Mouse (Mus musculus): ENCODE data around the gene Gpr18. TPM values are rescaled to one million over a fixed set of nuclear protein-coding genes. Genes with fewer than 3 reads are reported as not detected.

Gene Gpr18
- polyA plus RNA-seq, 1 experiment: not detected

GRCm38 (mm10) chr14:121952046-121952400 is 36.4 kb upstream of the Gpr18 start:
- H3K4me3 ChIP-seq (replicated peaks): no peak overlapping the region
- no peaks in the 10 kb centered on the region for H3K27me3 ChIP-seq (ENCODE audit: control insufficient read depth)
- TF ChIP-seq GATA1 (IDR thresholded peaks at IDR 0.05; ENCODE audit: low read length): no peak
- TF ChIP-seq TAL1 (IDR thresholded peaks at IDR 0.05; ENCODE audit: low read length): no peak
- peaks cover 6% of the 10 kb centered on the region for H3K36me3 ChIP-seq (ENCODE audit: control insufficient read depth)
- H3K4me1 ChIP-seq (ENCODE audit: control insufficient read depth): peaks cover 11% of the 10 kb centered on the region
- H3K9me3 ChIP-seq (ENCODE audit: control insufficient read depth, low read length): no peaks in the 10 kb centered on the region

GRCm38 (mm10) chr14:121951399-121952045 is 35.9 kb upstream of the Gpr18 start:
- Histone ChIP-seq H3K4me1 (ENCODE audit: control insufficient read depth) (peaks cover 9% of the 10 kb centered on the region), H3K36me3 (ENCODE audit: control insufficient read depth) (peaks cover 6% of the 10 kb centered on the region), H3K27me3 (ENCODE audit: control insufficient read depth) (no peaks in the 10 kb centered on the region), H3K4me3 (replicated peaks) (no peak overlapping the region), H3K9me3 (ENCODE audit: control insufficient read depth, low read length) (no peaks in the 10 kb centered on the region)
- no peak for TF ChIP-seq TAL1 (IDR thresholded peaks at IDR 0.05; ENCODE audit: low read length)
- no peak for TF ChIP-seq GATA1 (IDR thresholded peaks at IDR 0.05; ENCODE audit: low read length)

- Histone ChIP-seq H3K9me3 (ENCODE audit: control insufficient read depth, low read length) (no peaks in the 10 kb centered on the region), H3K27me3 (ENCODE audit: control insufficient read depth) (no peaks in the 10 kb centered on the region), H3K36me3 (ENCODE audit: control insufficient read depth) (peaks cover 6% of the 10 kb centered on the region), H3K4me1 (ENCODE audit: control insufficient read depth) (peaks cover 9% of the 10 kb centered on the region), H3K4me3 (replicated peaks) (no peak overlapping the region)
- TF ChIP-seq TAL1 (IDR thresholded peaks at IDR 0.05; ENCODE audit: low read length) (no peak), GATA1 (IDR thresholded peaks at IDR 0.05; ENCODE audit: low read length) (no peak)
Measured at GRCm38 (mm10) chr14:121949897-121950296, 34.3 kb upstream of the Gpr18 start.

GRCm38 (mm10) chr14:121949436-121949835 is 33.9 kb upstream of the Gpr18 start:
- TF ChIP-seq TAL1 (IDR thresholded peaks at IDR 0.05; ENCODE audit: low read length): no peak
- TF ChIP-seq GATA1 (IDR thresholded peaks at IDR 0.05; ENCODE audit: low read length): no peak
- Histone ChIP-seq H3K4me3 (replicated peaks) (no peak overlapping the region), H3K9me3 (ENCODE audit: control insufficient read depth, low read length) (no peaks in the 10 kb centered on the region), H3K36me3 (ENCODE audit: control insufficient read depth) (peaks cover 3% of the 10 kb centered on the region), H3K27me3 (ENCODE audit: control insufficient read depth) (no peaks in the 10 kb centered on the region), H3K4me1 (ENCODE audit: control insufficient read depth) (peaks cover 9% of the 10 kb centered on the region)

- no peak overlapping the region for H3K4me3 ChIP-seq (replicated peaks)
- H3K36me3 ChIP-seq (ENCODE audit: control insufficient read depth): no peaks in the 10 kb centered on the region
- no peak for TF ChIP-seq TAL1 (IDR thresholded peaks at IDR 0.05; ENCODE audit: low read length)
- no peak for TF ChIP-seq GATA1 (IDR thresholded peaks at IDR 0.05; ENCODE audit: low read length)
- H3K27me3 ChIP-seq (ENCODE audit: control insufficient read depth): no peaks in the 10 kb centered on the region
- peaks cover 9% of the 10 kb centered on the region for H3K4me1 ChIP-seq (ENCODE audit: control insufficient read depth)
- H3K9me3 ChIP-seq (ENCODE audit: control insufficient read depth, low read length): no peaks in the 10 kb centered on the region
Measured at GRCm38 (mm10) chr14:121947966-121948365, 32.4 kb upstream of the Gpr18 start.

GRCm38 (mm10) chr14:121947201-121947760 is 31.7 kb upstream of the Gpr18 start:
- H3K9me3 ChIP-seq (ENCODE audit: control insufficient read depth, low read length): no peaks in the 10 kb centered on the region
- H3K4me3 ChIP-seq (replicated peaks): no peak overlapping the region
- no peaks in the 10 kb centered on the region for H3K36me3 ChIP-seq (ENCODE audit: control insufficient read depth)
- H3K27me3 ChIP-seq (ENCODE audit: control insufficient read depth): no peaks in the 10 kb centered on the region
- TF ChIP-seq GATA1 (IDR thresholded peaks at IDR 0.05; ENCODE audit: low read length) (no peak), TAL1 (IDR thresholded peaks at IDR 0.05; ENCODE audit: low read length) (no peak)
- peaks cover 9% of the 10 kb centered on the region for H3K4me1 ChIP-seq (ENCODE audit: control insufficient read depth)

- no peaks in the 10 kb centered on the region for H3K27me3 ChIP-seq (ENCODE audit: control insufficient read depth)
- H3K36me3 ChIP-seq (ENCODE audit: control insufficient read depth): no peaks in the 10 kb centered on the region
- H3K9me3 ChIP-seq (ENCODE audit: control insufficient read depth, low read length): no peaks in the 10 kb centered on the region
- H3K4me1 ChIP-seq (ENCODE audit: control insufficient read depth): peaks cover 5% of the 10 kb centered on the region
- no peak overlapping the region for H3K4me3 ChIP-seq (replicated peaks)
- TF ChIP-seq GATA1 (IDR thresholded peaks at IDR 0.05; ENCODE audit: low read length) (no peak), TAL1 (IDR thresholded peaks at IDR 0.05; ENCODE audit: low read length) (no peak)
Measured at GRCm38 (mm10) chr14:121946728-121947127, 31.1 kb upstream of the Gpr18 start.

GRCm38 (mm10) chr14:121946131-121946530 is 30.6 kb upstream of the Gpr18 start:
- H3K4me3 ChIP-seq (replicated peaks): no peak overlapping the region
- no peaks in the 10 kb centered on the region for H3K4me1 ChIP-seq (ENCODE audit: control insufficient read depth)
- no peaks in the 10 kb centered on the region for H3K27me3 ChIP-seq (ENCODE audit: control insufficient read depth)
- no peak for TF ChIP-seq TAL1 (IDR thresholded peaks at IDR 0.05; ENCODE audit: low read length)
- TF ChIP-seq GATA1 (IDR thresholded peaks at IDR 0.05; ENCODE audit: low read length): no peak
- no peaks in the 10 kb centered on the region for H3K9me3 ChIP-seq (ENCODE audit: control insufficient read depth, low read length)
- H3K36me3 ChIP-seq (ENCODE audit: control insufficient read depth): no peaks in the 10 kb centered on the region

GRCm38 (mm10) chr14:121939582-121939981 is 24.0 kb upstream of the Gpr18 start:
- TF ChIP-seq GATA1 (IDR thresholded peaks at IDR 0.05; ENCODE audit: low read length) (no peak), TAL1 (IDR thresholded peaks at IDR 0.05; ENCODE audit: low read length) (no peak)
- Histone ChIP-seq H3K9me3 (ENCODE audit: control insufficient read depth, low read length) (no peaks in the 10 kb centered on the region), H3K4me1 (ENCODE audit: control insufficient read depth) (no peaks in the 10 kb centered on the region), H3K4me3 (replicated peaks) (no peak overlapping the region), H3K27me3 (ENCODE audit: control insufficient read depth) (no peaks in the 10 kb centered on the region), H3K36me3 (ENCODE audit: control insufficient read depth) (no peaks in the 10 kb centered on the region; the same call in 1 of the 2 replicates)
